Mouse (Mus musculus) forebrain, embryonic 13.5 days (tissue): ENCODE results near the gene Scube3. TPM values are rescaled to one million over a fixed set of nuclear protein-coding genes. Genes with fewer than 3 reads are reported as not detected.

Experiments used
- ATAC-seq: fragments of 200-750 bp; cut with Nextera tagmentation; 2 replicates; pipeline ENCODE4 v1.8.0; 2017
- H3K27ac ChIP-seq: fragments of 300-500 bp; sonication (generic); 2 replicates; pipeline ENCODE4 v1.5.1; 2015; ENCODE audit warnings: inconsistent platforms, mild to moderate bottlenecking, moderate library complexity
- H3K27me3 ChIP-seq: fragments of 300-500 bp; sonication (generic); 2 replicates; pipeline ENCODE4 v1.6.1; 2015; ENCODE audit warnings: mild to moderate bottlenecking, inconsistent platforms
- H3K36me3 ChIP-seq: fragments of 300-500 bp; sonication (generic); 2 replicates; pipeline ENCODE4 v1.6.1; 2015; ENCODE audit warnings: mild to moderate bottlenecking, inconsistent platforms; ENCODE audit not compliant: poor library complexity, severe bottlenecking
- H3K4me1 ChIP-seq: fragments of 300-500 bp; sonication (generic); 2 replicates; pipeline ENCODE4 v1.6.1; 2015; ENCODE audit warnings: inconsistent platforms
- H3K4me2 ChIP-seq: fragments of 300-500 bp; sonication (generic); 2 replicates; pipeline ENCODE4 v1.6.1; 2015; ENCODE audit warnings: inconsistent platforms, mild to moderate bottlenecking, moderate library complexity
- H3K4me3 ChIP-seq: fragments of 300-500 bp; sonication (generic); 2 replicates; pipeline ENCODE4 v1.5.1; 2015; ENCODE audit warnings: mild to moderate bottlenecking, inconsistent platforms
- H3K9ac ChIP-seq: fragments of 300-500 bp; sonication (generic); 2 replicates; pipeline ENCODE4 v1.6.1; 2015; ENCODE audit warnings: mild to moderate bottlenecking, inconsistent platforms
- H3K9me3 ChIP-seq: fragments of 300-500 bp; sonication (generic); replicated peaks from 2 replicates; pipeline ENCODE4 v1.6.1; 2016; ENCODE audit warnings: inconsistent platforms
- WGBS: fragments of 180-500 bp; shearing (Covaris S2); methylation state at CpG from one replicate; pipeline ENCODE4 v1.1.7; 2015; 5-methylcytosine and 5-hydroxymethylcytosine counted together
- polyA plus RNA-seq: library from polyadenylated mRNA; unstranded; fragments of >200 nt; fragmentation: Nextera tagmentation; extraction: Ambion mirVana; gene quantifications from 2 replicates; pipeline ENCODE4 v1.2.1, GENCODE M21; 2015

The Scube3 gene
- polyA plus RNA-seq, 1 experiment from 2014 or later = 2.9 TPM

GRCm38 (mm10) chr17:28154970-28155369 lies 13.0 kb downstream of the Scube3 start:
- Histone ChIP-seq H3K4me1 (peaks cover 7% of the 10 kb centered on the region; the same call in 1 of the 2 replicates), H3K36me3 (peaks cover 14% of the 10 kb centered on the region), H3K27ac (no peak overlapping the region), H3K4me3 (no peak overlapping the region), H3K27me3 (no peaks in the 10 kb centered on the region), H3K4me2 (no peak overlapping the region), H3K9me3 (no peaks in the 10 kb centered on the region), H3K9ac (no peak overlapping the region)
- WGBS = 91% methylated on average over 8 of the region's 8 CpGs
- ATAC-seq = no peak

GRCm38 (mm10) chr17:28160361-28160760 lies 18.4 kb downstream of the Scube3 start:
- Histone ChIP-seq H3K4me3 (no peak overlapping the region), H3K4me1 (peaks cover 6% of the 10 kb centered on the region; the same call in 1 of the 2 replicates), H3K27ac (no peak overlapping the region), H3K9me3 (no peaks in the 10 kb centered on the region), H3K4me2 (no peak overlapping the region), H3K9ac (peak overlapping the region; percentile 12; the same call in 1 of the 2 replicates), H3K27me3 (no peaks in the 10 kb centered on the region), H3K36me3 (peaks cover 37% of the 10 kb centered on the region)
- ATAC-seq = no peak
- WGBS = 33% methylated on average over 10 of the region's 10 CpGs

GRCm38 (mm10) chr17:28161310-28161881 lies 19.5 kb downstream of the Scube3 start:
- Histone ChIP-seq H3K4me2 (no peak overlapping the region), H3K27ac (no peak overlapping the region), H3K4me1 (peaks cover 6% of the 10 kb centered on the region; the same call in 1 of the 2 replicates), H3K4me3 (no peak overlapping the region), H3K9ac (peak overlapping the region; percentile 40; the same call in 1 of the 2 replicates), H3K9me3 (no peaks in the 10 kb centered on the region), H3K36me3 (peaks cover 44% of the 10 kb centered on the region), H3K27me3 (no peaks in the 10 kb centered on the region)
- 25% methylated on average over 11 of the region's 11 CpGs for WGBS
- no peak for ATAC-seq

GRCm38 (mm10) chr17:28163666-28164065 lies 21.7 kb downstream of the Scube3 start:
- peaks cover 55% of the 10 kb centered on the region for H3K36me3 ChIP-seq
- peaks cover under 1% of the 10 kb centered on the region; the same call in 1 of the 2 replicates for H3K4me1 ChIP-seq
- no peak overlapping the region for H3K27ac ChIP-seq
- no peak overlapping the region for H3K9ac ChIP-seq
- no peaks in the 10 kb centered on the region for H3K27me3 ChIP-seq
- ATAC-seq = peak; percentile 34; the same call in 1 of the 2 replicates
- 6% methylated on average over 6 of the region's 6 CpGs for WGBS
- no peak overlapping the region for H3K4me2 ChIP-seq
- H3K4me3 ChIP-seq = no peak overlapping the region
- H3K9me3 ChIP-seq = no peaks in the 10 kb centered on the region

- H3K36me3 ChIP-seq = peaks cover 34% of the 10 kb centered on the region
- no peak for ATAC-seq
- H3K9me3 ChIP-seq = no peaks in the 10 kb centered on the region
- no peak overlapping the region for H3K4me3 ChIP-seq
- H3K27ac ChIP-seq = no peak overlapping the region
- 0 out of 2 replicates have a peak overlapping the region, but pooled peaks have one; percentile 28 for H3K9ac ChIP-seq
- no peaks in the 10 kb centered on the region for H3K27me3 ChIP-seq
- WGBS = 91% methylated on average over 6 of the region's 6 CpGs
- H3K4me2 ChIP-seq = no peak overlapping the region
- H3K4me1 ChIP-seq = peaks cover 2% of the 10 kb centered on the region; the same call in 1 of the 2 replicates
These were observed 28.7 kb downstream of the Scube3 start for GRCm38 (mm10) chr17:28170460-28171305.

- H3K4me2 ChIP-seq = no peak overlapping the region
- peaks cover 25% of the 10 kb centered on the region for H3K36me3 ChIP-seq
- H3K4me3 ChIP-seq = no peak overlapping the region
- H3K4me1 ChIP-seq = peaks cover 15% of the 10 kb centered on the region
- no peak for ATAC-seq
- no peaks in the 10 kb centered on the region for H3K27me3 ChIP-seq
- WGBS = 79% methylated on average over 9 of the region's 9 CpGs
- no peak overlapping the region for H3K9ac ChIP-seq
- no peaks in the 10 kb centered on the region for H3K9me3 ChIP-seq
- H3K27ac ChIP-seq = no peak overlapping the region
These were observed 30.7 kb downstream of the Scube3 start for GRCm38 (mm10) chr17:28172690-28173089.

GRCm38 (mm10) chr17:28176775-28177539 lies 35.0 kb downstream of the Scube3 start, which contains the start of gene Zfp523:
Gene Zfp523, plus strand, starts transcription at chr17:28177129.
- peak within 1 kb of the TSS; percentile 96 for H3K9ac ChIP-seq
- H3K4me2 ChIP-seq = peak within 1 kb of the TSS; percentile 88
- under 1% methylated on average over 50 of the region's 82 CpGs for WGBS
- ATAC-seq = peak; percentile 88
- H3K9me3 ChIP-seq = no peaks in the 10 kb centered on the region
- peaks cover 4% of the 10 kb centered on the region for H3K36me3 ChIP-seq
- peak within 1 kb of the TSS; percentile 88 for H3K4me3 ChIP-seq
- peaks cover 46% of the 10 kb centered on the region for H3K4me1 ChIP-seq
- H3K27me3 ChIP-seq = no peaks in the 10 kb centered on the region
- H3K27ac ChIP-seq = peak within 1 kb of the TSS; percentile 93

- ATAC-seq = peak; percentile 72
- peak overlapping the region; percentile 93 for H3K27ac ChIP-seq
- no peaks in the 10 kb centered on the region for H3K27me3 ChIP-seq
- H3K9me3 ChIP-seq = no peaks in the 10 kb centered on the region
- peak overlapping the region; percentile 88 for H3K4me2 ChIP-seq
- H3K4me1 ChIP-seq = peaks cover 46% of the 10 kb centered on the region
- H3K4me3 ChIP-seq = peak overlapping the region; percentile 88
- peaks cover 4% of the 10 kb centered on the region for H3K36me3 ChIP-seq
- WGBS = 15% methylated on average over 10 of the region's 22 CpGs
- peak overlapping the region; percentile 96 for H3K9ac ChIP-seq
These were observed 35.7 kb downstream of the Scube3 start for GRCm38 (mm10) chr17:28177540-28178046.

- Histone ChIP-seq H3K4me2 (no peak overlapping the region), H3K9me3 (no peaks in the 10 kb centered on the region), H3K4me3 (no peak overlapping the region), H3K36me3 (peaks cover 4% of the 10 kb centered on the region), H3K27me3 (no peaks in the 10 kb centered on the region), H3K4me1 (peaks cover 46% of the 10 kb centered on the region), H3K9ac (no peak overlapping the region; the same call in 1 of the 2 replicates), H3K27ac (no peak overlapping the region)
- no peak for ATAC-seq
- 39% methylated on average over 4 of the region's 4 CpGs for WGBS
These were observed 38.4 kb downstream of the Scube3 start for GRCm38 (mm10) chr17:28180331-28180730.

GRCm38 (mm10) chr17:28180783-28181544 lies 39.0 kb downstream of the Scube3 start:
- Histone ChIP-seq H3K36me3 (peaks cover 10% of the 10 kb centered on the region), H3K9ac (no peak overlapping the region), H3K4me2 (no peak overlapping the region), H3K27ac (no peak overlapping the region), H3K27me3 (no peaks in the 10 kb centered on the region), H3K4me3 (no peak overlapping the region), H3K4me1 (peaks cover 41% of the 10 kb centered on the region), H3K9me3 (no peaks in the 10 kb centered on the region)
- no peak for ATAC-seq
- 86% methylated on average over 15 of the region's 15 CpGs for WGBS
